In genomic region chr12:55433802-55434435, GRCm38 (mm10) we compare ENCODE assay signal across 11 mouse cellular contexts. TPM values are rescaled to one million over a fixed set of nuclear protein-coding genes. Genes with fewer than 3 reads are reported as not detected.
A peak's percentile ranks its signal among the peaks of the same experiment; 100 is the strongest.
DNase-seq lines count a peak whose midpoint lies in the region; ATAC-seq and TF ChIP-seq lines count a peak whose summit lies in the region.
"Had no signal": no experiment of that assay in that cellular context is flagged by ENCODE, and none has a peak within 500 bp of the region (broad histone marks: within the 10 kb centered on the region; RNA-seq: fewer than 3 reads in every experiment).

No protein-coding gene starts in this region.

- ATAC-seq in forebrain, postnatal 0 days: no peak

- H3K9ac ChIP-seq in forebrain, postnatal 0 days: no peak overlapping the region
- H3K9ac ChIP-seq: liver, embryonic 13.5 days had no signal

- no peak overlapping the region for H3K4me2 ChIP-seq in forebrain, postnatal 0 days (ENCODE audit: low read depth)
- H3K4me2 ChIP-seq: liver, embryonic 13.5 days had no signal

- no peak overlapping the region for H3K27ac ChIP-seq in forebrain, postnatal 0 days (ENCODE audit: low read depth, low read length)
- H3K27ac ChIP-seq: liver, embryonic 13.5 days had no signal

- TF ChIP-seq CTCF in forebrain, postnatal 0 days (IDR thresholded peaks at IDR 0.05; ENCODE audit: low read depth): no peak

- no peaks in the 10 kb centered on the region for H3K9me3 ChIP-seq in forebrain, postnatal 0 days (ENCODE audit: low read length)
- H3K9me3 ChIP-seq: liver, embryonic 13.5 days had no signal

- WGBS in forebrain, postnatal 0 days: 42% methylated on average over 8 of the region's 8 CpGs

- intact Hi-C loops in left cerebral cortex, postnatal 4 days (cut with DNase I): loop anchor here (10.0 kb wide), 1 partner anchor 61 kb away; the partner anchor contains the start of gene Nfkbia

- H3K4me1 ChIP-seq in forebrain, postnatal 0 days (ENCODE audit: insufficient read depth): peaks cover 7% of the 10 kb centered on the region

- no peak overlapping the region for H3K4me3 ChIP-seq in forebrain, postnatal 0 days (ENCODE audit: low read depth, low read length)
- H3K4me3 ChIP-seq: liver, embryonic 13.5 days had no signal

- no peaks in the 10 kb centered on the region for H3K36me3 ChIP-seq in forebrain, postnatal 0 days (ENCODE audit: insufficient read depth)
- H3K36me3 ChIP-seq: G1E; liver, embryonic 13.5 days had no signal

- peak; percentile 43 for DNase-seq in embryo, embryonic 10 days (ENCODE audit: low spot score)
- no peak for DNase-seq in embryo, embryonic 9.5 days (ENCODE audit: extremely low spot score)
- DNase-seq in A20 (ENCODE audit: low read depth, low spot score): peak; percentile 76
- peak; percentile 17 for DNase-seq in brain, adult 2 months (ENCODE audit: low read depth, low spot score)
- peak; percentile 28 to 61 for DNase-seq in kidney, postnatal 25 days
- DNase-seq in forebrain, postnatal 0 days: no peak
- DNase-seq in adrenal gland, postnatal 25 days: no peak
- no peak for DNase-seq in left cerebral cortex, postnatal 4 days
- DNase-seq: liver, embryonic 13.5 days; right cerebral cortex, postnatal 4 days had no signal

- no peaks in the 10 kb centered on the region for H3K27me3 ChIP-seq in forebrain, postnatal 0 days (ENCODE audit: insufficient read depth, low read length)
- H3K27me3 ChIP-seq: liver, embryonic 13.5 days had no signal

RNA-seq across cellular contexts. Expression of gene Psma6, which starts 49.9 kb away (rescaled TPM):
- total RNA-seq in forebrain, postnatal 0 days (2014; rRNA removed): 131 and 164 TPM in 2 replicates
- polyA plus RNA-seq in forebrain, postnatal 0 days (2015; fragmentation: Nextera tagmentation; extraction: Ambion mirVana): 465 and 565 TPM in 2 replicates
- total RNA-seq in adrenal gland, postnatal 25 days (2021): 216 and 229 TPM in 2 replicates
- 100 to 1,000 TPM; 173 to 183 TPM for total RNA-seq in left cerebral cortex, postnatal 4 days (2021)

RNA-seq across cellular contexts. Expression of gene Nfkbia, which starts 58.5 kb away (rescaled TPM):
- 43.5 and 48.2 TPM in 2 replicates for total RNA-seq in forebrain, postnatal 0 days (2014; rRNA removed)
- polyA plus RNA-seq in forebrain, postnatal 0 days (2015; fragmentation: Nextera tagmentation; extraction: Ambion mirVana): 61.9 and 75.8 TPM in 2 replicates
- 74.3 and 77.9 TPM in 2 replicates for total RNA-seq in adrenal gland, postnatal 25 days (2021)
- total RNA-seq in left cerebral cortex, postnatal 4 days (2021): 10 to 100 TPM; 26.8 to 33.6 TPM

Comparison
In these comparisons a context has a peak if more than half of its experiments do, and no peak if none do; other contexts are left out.
1. DNase-seq: peak in embryo, embryonic 10 days (single experiment), A20 (single experiment), brain, adult 2 months (single experiment) and kidney, postnatal 25 days (2 of 2); none in embryo, embryonic 9.5 days (single experiment), forebrain, postnatal 0 days (single experiment), adrenal gland, postnatal 25 days (single experiment) and left cerebral cortex, postnatal 4 days (single experiment).